Mouse (Mus musculus) hindbrain, embryonic 15.5 days (tissue): ENCODE data around the gene Nat10. TPM values are rescaled to one million over a fixed set of nuclear protein-coding genes. Genes with fewer than 3 reads are reported as not detected.

Source experiments
- ATAC-seq: fragments of 200-750 bp; cut with Nextera tagmentation; 2 replicates; pipeline ENCODE4 v1.8.0; 2017; ENCODE audit warnings: low read depth, moderate number of reproducible peaks, moderate TSS enrichment; ENCODE audit not compliant: low FRiP score
- H3K27ac ChIP-seq: fragments of 300-500 bp; sonication (generic); replicated peaks from 2 replicates; pipeline ENCODE4 v1.5.1; 2015; ENCODE audit warnings: mild to moderate bottlenecking, inconsistent platforms
- H3K27me3 ChIP-seq: fragments of 300-500 bp; sonication (generic); 2 replicates; pipeline ENCODE4 v1.6.1; 2015; ENCODE audit warnings: control low read depth, inconsistent platforms
- H3K36me3 ChIP-seq: fragments of 300-500 bp; sonication (generic); 2 replicates; pipeline ENCODE4 v1.6.1; 2015; ENCODE audit warnings: control low read depth, inconsistent platforms
- H3K4me1 ChIP-seq: fragments of 300-500 bp; sonication (generic); replicated peaks from 2 replicates; pipeline ENCODE4 v1.6.1; 2015; ENCODE audit warnings: control low read depth, inconsistent platforms
- H3K4me2 ChIP-seq: fragments of 300-500 bp; sonication (generic); 2 replicates; pipeline ENCODE4 v1.6.1; 2015; ENCODE audit warnings: moderate library complexity, mild to moderate bottlenecking, inconsistent platforms
- H3K4me3 ChIP-seq: fragments of 300-500 bp; sonication (generic); 2 replicates; pipeline ENCODE4 v1.5.1; 2015; ENCODE audit warnings: mild to moderate bottlenecking, inconsistent platforms
- H3K9ac ChIP-seq: fragments of 300-500 bp; sonication (generic); 2 replicates; pipeline ENCODE4 v1.6.1; 2015; ENCODE audit warnings: inconsistent platforms
- H3K9me3 ChIP-seq: fragments of 300-500 bp; sonication (generic); 2 replicates; pipeline ENCODE4 v1.6.1; 2016; ENCODE audit warnings: control low read depth, inconsistent platforms
- WGBS: fragments of 180-500 bp; shearing (Covaris S2); methylation state at CpG from one replicate; pipeline ENCODE4 v1.1.7; 2015; 5-methylcytosine and 5-hydroxymethylcytosine counted together
- polyA plus RNA-seq: library from polyadenylated mRNA; unstranded; fragments of >200 nt; fragmentation: Nextera tagmentation; extraction: Ambion mirVana; gene quantifications from 2 replicates; pipeline ENCODE4 v1.2.1, GENCODE M21; 2015

Nat10 gene
- polyA plus RNA-seq, 1 experiment from 2014 or later, result 20.1 TPM

- Histone ChIP-seq H3K36me3 (no peaks in the 10 kb centered on the region), H3K4me3 (no peak overlapping the region), H3K4me1 (peaks cover 35% of the 10 kb centered on the region), H3K9ac (no peak overlapping the region), H3K27me3 (no peaks in the 10 kb centered on the region), H3K4me2 (no peak overlapping the region), H3K27ac (no peak overlapping the region), H3K9me3 (no peaks in the 10 kb centered on the region)
- 79% methylated on average over 7 of the region's 7 CpGs for WGBS
- ATAC-seq, result no peak
Observed at GRCm38 (mm10) chr2:103672573-103673119, 88.4 kb downstream of the Nat10 start.

Other genes starting within 250 kb of the Nat10 start
- 12.5 and 13.2 TPM in 2 replicates for gene Abtb2, start 195.0 kb downstream of the Nat10 start, polyA plus RNA-seq
- 321 and 331 TPM in 2 replicates for gene Caprin1, start 36.4 kb upstream of the Nat10 start, polyA plus RNA-seq
- gene Lmo2, start 196.7 kb upstream of the Nat10 start, polyA plus RNA-seq, result 36.0 and 37.9 TPM in 2 replicates